Mouse (Mus musculus) heart, adult 2 months (tissue): ENCODE results near the gene Rcan1. TPM values are rescaled to one million over a fixed set of nuclear protein-coding genes. Genes with fewer than 3 reads are reported as not detected.
"Not testable (repeated sequence)": the region's sequence is repeated elsewhere in the genome, so short reads cannot be mapped to it uniquely, and the experiment has no call there.

Experiments used
- DNase-seq, 2 experiments: peaks; one replicate each; pipeline ENCODE4 v3.0.0; 2021
- H3K27ac ChIP-seq: fragments of 200-600 bp; 2 replicates; pipeline ENCODE4 v1.8.1; 2022
- H3K27me3 ChIP-seq: fragments of 200-500 bp; 2 replicates; pipeline ENCODE4 v1.6.1; 2012; ENCODE audit warnings: mild to moderate bottlenecking, low read length, inconsistent platforms, mixed read lengths; ENCODE audit not compliant: control insufficient read depth, insufficient read depth
- H3K36me3 ChIP-seq: fragments of 200-500 bp; 2 replicates; pipeline ENCODE4 v1.6.1; 2012; ENCODE audit warnings: low read length, inconsistent platforms; ENCODE audit not compliant: control insufficient read depth, insufficient read depth
- H3K4me1 ChIP-seq: fragments of 200-500 bp; 2 replicates; pipeline ENCODE4 v1.6.1; 2011; ENCODE audit warnings: low read length; ENCODE audit not compliant: control insufficient read depth, insufficient read depth
- H3K4me3 ChIP-seq: fragments of 200-600 bp; 2 replicates; pipeline ENCODE4 v1.8.1; 2022
- H3K79me2 ChIP-seq: fragments of 200-500 bp; replicated peaks from 2 replicates; pipeline ENCODE4 v1.6.1; 2012; ENCODE audit warnings: mild to moderate bottlenecking, inconsistent platforms, low read length, moderate library complexity, mixed read lengths; ENCODE audit not compliant: control insufficient read depth, insufficient read depth
- H3K9ac ChIP-seq: fragments of 200-500 bp; 2 replicates; pipeline ENCODE4 v1.6.1; 2012; ENCODE audit warnings: low read depth, mild to moderate bottlenecking, control low read depth, inconsistent platforms, low read length, mixed read lengths
- CTCF ChIP-seq: fragments of 200-600 bp; IDR thresholded peaks from 2 replicates; pipeline ENCODE4 v1.8.1; 2022; ENCODE audit warnings: antibody characterized with exemption, mild to moderate bottlenecking, moderate library complexity
- EP300 ChIP-seq: fragments of 200-500 bp; IDR thresholded peaks from 2 replicates; pipeline ENCODE4 v1.6.1; 2011; ENCODE audit warnings: low read depth, low read length, control low read depth; ENCODE audit not compliant: insufficient read depth
- POLR2A ChIP-seq: fragments of 200-500 bp; IDR thresholded peaks from 2 replicates; pipeline ENCODE4 v1.6.1; 2011; ENCODE audit warnings: mild to moderate bottlenecking, low read depth, low read length, control low read depth; ENCODE audit not compliant: insufficient read depth
- WGBS: fragments of 180-500 bp; shearing (Covaris S2); methylation state at CpG from one replicate; pipeline ENCODE4 v1.1.7; 2018; 5-methylcytosine and 5-hydroxymethylcytosine counted together
- intact Hi-C: fragments of 180-260 bp; cut with DNase I; formaldehyde crosslinking; loops from one replicate; pipeline ENCODE4 v1.15.1; 2025
- polyA plus RNA-seq: library from polyadenylated mRNA; depleted of rRNA; stranded (reverse); fragments of >200 nt; gene quantifications from 2 replicates; pipeline ENCODE4 v1.2.3, GENCODE M21; 2012
- total RNA-seq, 2 experiments: library from RNA; stranded (reverse); gene quantifications; 2 replicates each; pipeline ENCODE4 v1.2.3; 2021

Rcan1 gene
- total and polyA plus RNA-seq, 3 experiments, result 40.7 to 112 (median 63.0) TPM

GRCm38 (mm10) chr16:92415702-92416118, 55.0 kb downstream of the Rcan1 start:
- 37% methylated on average over 7 of the region's 7 CpGs for WGBS
- intact Hi-C loops, result loop anchor here (2.0 to 10.0 kb wide), 2 partner anchors 13 to 1601 kb away; partner anchors contain the start of gene Urb1
- Histone ChIP-seq H3K27me3 (no peaks in the 10 kb centered on the region), H3K4me1 (peaks cover 20% of the 10 kb centered on the region), H3K9ac (no peak overlapping the region), H3K4me3 (no peak overlapping the region), H3K79me2 (no peaks in the 10 kb centered on the region), H3K36me3 (no peaks in the 10 kb centered on the region), H3K27ac (peak overlapping the region; percentile 58)
- peak in 1 of 2 experiments; percentile 45 for DNase-seq
- TF ChIP-seq POLR2A (0 out of 2 replicates have a peak, but pooled peaks have one; percentile 12), CTCF (no peak)

- H3K79me2 ChIP-seq, H3K9ac ChIP-seq, DNase-seq, H3K36me3 ChIP-seq, H3K27me3 ChIP-seq, H3K4me3 ChIP-seq: not testable (repeated sequence)
- Histone ChIP-seq H3K27ac (peak overlapping the region; percentile 58; the same call in 1 of the 2 replicates), H3K4me1 (peaks cover 21% of the 10 kb centered on the region)
- intact Hi-C loops, result loop anchor here (10.0 kb wide), 1 partner anchor 1600 kb away; the partner anchor contains the start of gene Urb1
- 45% methylated on average over 6 of the region's 6 CpGs for WGBS
These were observed 55.6 kb downstream of the Rcan1 start for GRCm38 (mm10) chr16:92415038-92415437.

DNA sequence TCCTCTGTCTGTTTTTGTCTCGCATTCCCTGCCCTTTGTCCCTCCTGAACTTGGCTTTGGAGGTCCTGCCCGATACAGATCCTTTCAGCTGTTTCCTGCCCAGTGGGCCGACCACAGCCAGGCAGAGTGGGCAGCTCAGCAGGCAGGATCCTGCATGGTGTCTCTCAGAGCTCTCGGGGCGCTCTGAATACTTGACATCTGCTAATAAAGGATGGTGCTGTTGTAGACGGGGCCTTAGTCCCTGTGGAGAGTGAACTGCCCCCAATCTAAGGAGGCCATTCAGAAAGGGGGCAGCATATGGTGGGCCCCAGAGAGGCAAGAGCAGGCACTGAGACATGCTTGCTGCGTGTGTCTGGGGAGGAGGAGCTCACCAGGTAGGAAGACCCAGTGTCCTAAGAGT, 57.8 kb downstream of the Rcan1 start:
- no peak for DNase-seq
- Histone ChIP-seq H3K9ac (0 out of 2 replicates have a peak overlapping the region, but pooled peaks have one; percentile 14), H3K79me2 (no peaks in the 10 kb centered on the region), H3K4me3 (no peak overlapping the region), H3K4me1 (peaks cover 22% of the 10 kb centered on the region), H3K36me3 (no peaks in the 10 kb centered on the region), H3K27me3 (no peaks in the 10 kb centered on the region), H3K27ac (peak overlapping the region; percentile 49)
- WGBS, result 46% methylated on average over 7 of the region's 7 CpGs
- intact Hi-C loops, result loop anchor here (10.0 kb wide), 1 partner anchor 1598 kb away; the partner anchor contains the start of gene Urb1
- no peak for TF ChIP-seq POLR2A
- TF ChIP-seq EP300, result no peak
- no peak for TF ChIP-seq CTCF

- Histone ChIP-seq H3K4me1 (peaks cover 22% of the 10 kb centered on the region), H3K9ac (peak overlapping the region; percentile 1; the same call in 1 of the 2 replicates), H3K27ac (peak overlapping the region; percentile 49), H3K27me3 (no peaks in the 10 kb centered on the region), H3K36me3 (no peaks in the 10 kb centered on the region), H3K4me3 (no peak overlapping the region), H3K79me2 (no peaks in the 10 kb centered on the region)
- intact Hi-C loops, result loop anchor here (10.0 kb wide), 1 partner anchor 1597 kb away; the partner anchor contains the start of gene Urb1
- no peak for TF ChIP-seq POLR2A
- no peak for TF ChIP-seq EP300
- TF ChIP-seq CTCF, result no peak
- DNase-seq, result no peak
- 48% methylated on average over 19 of the region's 19 CpGs for WGBS
These were observed 58.5 kb downstream of the Rcan1 start for GRCm38 (mm10) chr16:92411981-92412706.

- Histone ChIP-seq H3K36me3 (no peaks in the 10 kb centered on the region), H3K27ac (no peak overlapping the region), H3K4me1 (peaks cover 16% of the 10 kb centered on the region), H3K79me2 (no peaks in the 10 kb centered on the region), H3K4me3 (no peak overlapping the region), H3K27me3 (no peaks in the 10 kb centered on the region), H3K9ac (no peak overlapping the region)
- intact Hi-C loops, result loop anchor here (10.0 kb wide), 1 partner anchor 1596 kb away; the partner anchor contains the start of gene Urb1
- no peak for DNase-seq
- 66% methylated on average over 2 of the region's 2 CpGs for WGBS
- TF ChIP-seq POLR2A (no peak), CTCF (no peak), EP300 (no peak)
These were observed 60.3 kb downstream of the Rcan1 start for GRCm38 (mm10) chr16:92410344-92410743.

GRCm38 (mm10) chr16:92407883-92408282, 62.8 kb downstream of the Rcan1 start:
- WGBS, result 74% methylated on average over 2 of the region's 2 CpGs
- H3K36me3 ChIP-seq, result no peaks in the 10 kb centered on the region
- no peak for DNase-seq
- no peak overlapping the region for H3K9ac ChIP-seq
- no peaks in the 10 kb centered on the region for H3K27me3 ChIP-seq
- no peak overlapping the region for H3K27ac ChIP-seq
- no peak for TF ChIP-seq POLR2A
- TF ChIP-seq CTCF, result no peak
- TF ChIP-seq EP300, result no peak
- intact Hi-C loops, result no loop called here
- H3K79me2 ChIP-seq, result no peaks in the 10 kb centered on the region
- H3K4me3 ChIP-seq, result no peak overlapping the region
- H3K4me1 ChIP-seq, result peaks cover 15% of the 10 kb centered on the region
